Mouse (Mus musculus): ENCODE data around the gene Ltbp3. TPM values are rescaled to one million over a fixed set of nuclear protein-coding genes. Genes with fewer than 3 reads are reported as not detected.

Ltbp3 gene
- 100 to 1,000 TPM; 254 to 451 (median 353) TPM for total RNA-seq (2022)

DNA sequence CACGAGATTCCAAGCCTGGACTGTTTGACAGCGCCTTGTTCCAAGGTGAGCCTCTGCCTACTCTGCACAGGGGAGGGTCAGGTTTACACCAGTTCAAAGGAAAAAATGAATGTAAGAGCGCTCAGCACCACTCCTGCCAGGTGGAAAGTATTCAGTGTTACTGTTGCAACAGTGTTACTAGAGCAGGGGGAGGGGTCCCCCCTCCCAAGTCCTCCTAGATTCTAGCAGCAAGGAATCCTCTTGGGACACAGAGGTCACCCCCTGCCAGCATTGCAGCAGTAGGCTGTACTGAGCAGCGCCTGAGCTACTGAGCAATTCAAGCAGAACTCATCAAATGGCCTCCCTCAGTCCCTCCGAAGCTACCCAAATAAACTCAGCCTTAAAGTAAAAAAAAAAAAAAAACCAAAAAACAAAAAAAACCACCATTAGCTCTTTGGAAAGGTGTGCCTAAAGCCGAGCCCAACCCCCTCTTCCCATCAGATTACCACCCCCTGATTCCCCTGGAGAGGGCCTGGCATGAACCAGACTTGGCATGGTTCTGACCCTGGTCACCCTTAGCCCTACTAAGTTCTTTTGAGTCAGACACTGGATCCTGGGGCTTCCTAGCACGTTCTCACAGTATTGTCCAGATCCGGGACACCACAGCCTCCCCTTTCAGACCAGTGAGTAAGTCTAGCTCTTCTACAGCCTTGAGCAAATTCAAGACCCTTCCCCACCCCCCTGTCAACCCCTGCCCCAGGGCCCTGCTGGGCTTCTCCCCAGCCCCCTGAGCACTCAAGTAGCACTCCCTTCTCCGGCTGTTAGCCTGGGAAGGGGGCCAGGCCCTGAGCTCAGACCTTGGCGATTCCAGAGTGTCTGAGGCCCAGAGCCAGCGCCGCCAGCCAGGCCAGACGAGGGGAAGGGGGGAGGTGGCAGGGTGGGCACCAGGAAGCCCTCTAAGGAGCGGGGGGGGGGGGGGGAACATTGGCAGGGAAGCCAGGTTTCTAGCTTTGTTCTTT is at the start of gene Ltbp3:
Ltbp3 (plus strand) TSS at position 585 of the 998 bp plus-strand sequence.
- no peak for DNase-seq

DNA sequence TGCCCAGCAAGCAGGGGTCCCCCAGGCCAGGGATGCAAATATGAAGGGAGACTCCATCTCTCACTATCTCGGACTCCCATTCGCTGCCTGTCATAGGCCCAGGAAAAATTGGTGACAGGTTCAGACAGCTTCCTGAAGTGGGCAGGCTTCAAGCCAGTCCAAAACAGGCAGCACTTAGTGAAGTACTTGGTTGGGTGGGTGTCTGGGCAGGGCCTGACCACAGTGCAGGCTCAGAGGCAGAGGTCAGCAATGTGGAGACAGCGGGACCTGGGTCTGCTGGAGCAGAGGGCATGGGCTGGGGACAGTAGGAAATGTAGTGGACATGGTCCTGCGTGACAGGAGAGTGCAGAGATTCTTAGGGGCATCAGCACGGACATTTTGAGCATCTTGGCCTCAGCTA is 49.1 kb upstream of the Ltbp3 start:
- no peak for DNase-seq

DNA sequence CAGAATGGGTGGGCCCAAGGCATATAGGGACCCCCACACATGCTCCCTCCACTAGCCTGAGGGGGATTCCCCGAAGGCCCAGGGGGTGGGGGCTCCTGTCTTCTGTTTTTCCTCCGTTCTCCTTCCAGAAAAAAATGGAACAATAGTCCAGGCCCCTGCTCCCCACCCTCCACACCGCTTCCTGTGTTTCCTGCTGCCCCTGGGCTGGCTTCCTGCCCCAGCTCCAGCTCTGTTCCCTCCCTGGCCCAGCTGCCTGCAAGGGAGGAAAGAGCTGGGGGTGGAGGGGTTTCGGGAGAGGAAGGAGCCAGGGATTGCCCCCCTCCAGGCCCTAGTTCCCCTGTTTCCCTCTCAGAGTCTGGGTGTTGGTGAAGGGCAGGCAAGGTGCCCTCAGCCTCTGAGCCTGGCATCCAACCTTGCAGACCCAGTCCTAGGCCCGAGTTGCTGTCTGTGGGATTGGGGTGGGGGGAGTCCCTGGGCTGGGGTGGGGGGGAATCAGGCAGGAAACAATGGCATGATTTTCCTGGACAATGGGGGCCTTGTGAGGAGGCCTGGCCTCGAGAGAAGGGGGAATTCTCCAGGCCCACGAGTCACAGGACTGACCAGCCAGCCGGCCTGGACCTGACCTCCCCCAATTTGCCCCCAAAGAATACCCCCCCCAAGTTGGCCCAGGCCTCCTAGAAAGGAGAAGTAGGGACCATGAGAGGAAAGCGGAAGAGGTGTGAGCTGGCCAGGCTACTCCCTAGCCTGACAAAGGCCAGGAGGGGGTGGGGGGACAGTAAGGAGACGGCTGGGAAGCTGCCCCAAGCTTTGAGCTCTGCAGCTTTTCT is 48.4 kb upstream of the Ltbp3 start:
- no peak for DNase-seq

DNA sequence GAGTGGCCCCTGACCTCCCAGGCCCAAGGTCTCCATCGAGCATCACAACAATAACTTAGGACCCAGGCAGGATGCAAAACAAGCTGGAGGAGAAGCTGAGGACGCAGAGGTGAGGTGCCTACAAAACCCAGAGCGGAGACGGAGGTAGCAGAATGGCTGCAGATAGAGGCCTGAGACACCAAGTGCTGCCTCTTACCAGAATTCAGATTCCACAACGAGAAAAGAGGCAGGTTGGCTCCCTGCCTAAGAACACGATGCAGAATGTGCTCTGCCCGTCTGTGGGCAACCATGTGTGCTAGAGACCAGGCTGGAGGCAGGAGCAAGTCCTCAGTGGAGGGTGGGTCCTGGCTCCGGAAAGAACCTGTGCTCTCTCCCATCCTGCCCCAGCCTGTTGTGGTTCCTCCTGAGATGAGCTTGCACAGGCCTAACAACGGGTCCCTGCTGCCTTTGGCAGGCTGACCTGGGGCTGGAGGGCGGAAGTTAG is 47.7 kb upstream of the Ltbp3 start:
- no peak for DNase-seq

DNA sequence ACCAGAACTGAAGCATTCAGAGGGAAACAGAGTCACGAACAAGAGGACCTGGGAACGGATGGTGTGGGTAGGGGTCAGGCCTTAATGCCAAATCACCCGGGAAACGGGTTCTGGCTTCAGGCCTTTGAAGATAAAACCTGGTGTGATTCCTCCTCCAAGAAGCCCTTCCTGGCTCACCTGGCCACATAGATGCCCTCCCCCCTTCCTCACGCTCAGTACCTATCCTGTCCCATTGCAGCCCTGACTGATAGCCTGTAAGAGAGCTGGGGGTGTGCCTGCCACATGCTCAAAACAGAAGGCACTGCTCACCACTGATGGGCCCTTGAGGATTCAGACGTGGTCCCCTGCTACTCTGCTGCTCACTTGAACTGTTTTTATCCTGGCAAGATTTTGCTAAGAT is 46.9 kb upstream of the Ltbp3 start:
- DNase-seq = no peak

DNA sequence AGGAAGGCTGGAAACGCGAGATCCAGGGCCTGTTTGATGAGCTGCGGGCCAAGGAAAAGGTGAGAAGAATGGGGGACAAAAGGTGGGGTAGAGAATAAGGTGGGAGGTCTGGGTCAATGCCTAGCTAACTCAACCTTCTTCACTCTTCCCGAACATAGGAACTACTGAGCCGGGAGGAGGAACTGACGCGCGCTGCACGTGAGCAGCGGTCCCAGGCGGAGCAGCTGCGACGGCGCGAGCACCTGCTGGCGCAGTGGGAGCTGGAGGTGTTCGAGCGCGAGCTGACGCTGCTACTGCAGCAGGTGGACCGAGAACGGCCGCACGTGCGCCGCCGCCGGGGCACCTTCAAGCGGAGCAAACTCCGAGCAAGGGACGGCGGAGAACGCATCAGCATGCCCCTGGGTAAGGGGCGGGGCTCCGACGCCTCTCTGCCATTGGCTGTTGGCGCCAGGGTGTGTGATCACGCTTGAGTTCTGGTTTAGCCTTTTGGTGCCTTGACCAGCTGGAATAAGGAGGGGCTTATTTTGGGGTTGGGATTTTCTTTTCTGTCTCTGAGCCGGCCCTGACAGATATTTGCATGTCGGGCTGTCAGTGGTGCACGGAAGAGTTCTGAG is 44.7 kb upstream of the Ltbp3 start:
- DNase-seq = no peak

DNA sequence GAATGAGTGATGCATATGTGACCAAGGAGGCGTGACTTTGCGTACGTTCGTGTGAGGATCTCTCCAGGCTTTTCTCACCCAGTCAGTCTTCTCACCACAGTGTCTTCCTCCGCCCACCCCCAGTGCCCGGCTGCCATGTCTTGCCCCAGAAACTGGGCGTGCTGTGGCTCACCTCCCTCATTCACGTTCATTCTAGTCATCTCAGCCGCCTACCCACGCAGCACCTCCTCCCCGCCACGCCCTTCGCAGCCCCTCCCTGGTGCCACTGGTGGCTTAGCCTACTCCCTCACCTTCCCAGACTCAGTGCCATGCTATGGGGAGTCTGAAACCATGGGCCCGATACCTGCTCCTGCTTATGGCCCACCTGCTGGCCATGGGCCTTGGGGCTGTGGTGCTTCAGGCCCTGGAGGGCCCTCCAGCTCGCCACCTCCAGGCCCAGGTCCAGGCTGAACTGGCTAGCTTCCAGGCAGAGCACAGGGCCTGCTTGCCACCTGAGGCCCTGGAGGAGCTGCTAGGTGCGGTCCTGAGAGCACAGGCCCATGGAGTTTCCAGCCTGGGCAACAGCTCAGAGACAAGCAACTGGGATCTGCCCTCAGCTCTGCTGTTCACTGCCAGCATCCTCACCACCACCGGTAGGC is 36.4 kb upstream of the Ltbp3 start, which contains the start of gene Kcnk7:
Kcnk7 (plus strand) TSS at position 205 of the 638 bp plus-strand sequence.
- DNase-seq = no peak

DNA sequence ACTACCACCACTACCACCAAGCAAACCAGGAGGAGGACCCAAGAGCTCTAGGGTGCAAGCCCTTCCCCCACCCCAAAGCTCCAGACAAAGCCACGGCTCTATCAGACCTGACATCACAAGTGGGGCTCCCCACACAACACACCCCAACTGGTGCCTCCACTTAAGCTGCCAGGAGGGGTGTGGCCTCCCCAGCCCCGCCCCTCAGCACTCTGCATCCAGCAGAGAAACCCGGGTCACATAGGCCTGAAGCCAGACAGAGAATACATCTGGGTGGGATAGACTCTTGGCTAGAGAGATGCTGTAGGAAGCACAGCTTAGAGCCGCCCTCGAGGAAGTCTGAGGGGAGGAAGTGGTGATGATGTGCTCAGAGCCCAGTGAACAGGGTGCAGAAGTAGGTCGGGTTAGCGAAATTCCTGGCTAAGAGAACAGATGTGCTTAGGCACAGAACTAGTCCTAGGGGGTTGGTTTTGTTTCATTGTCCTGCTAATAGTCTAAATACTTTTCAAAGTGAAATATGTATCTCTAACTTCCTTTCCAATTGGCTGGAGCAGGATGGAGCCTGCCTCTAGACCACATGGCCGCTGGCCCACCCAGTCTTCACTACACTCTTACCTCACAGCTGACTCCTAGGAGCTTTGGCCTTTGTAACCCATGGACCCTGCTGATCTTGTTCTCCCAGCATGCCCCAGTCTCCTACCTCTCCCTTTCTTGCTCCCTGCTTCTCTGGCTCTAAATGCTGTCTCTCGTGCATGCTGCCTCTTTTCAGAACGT is 35.7 kb upstream of the Ltbp3 start:
- no peak for DNase-seq

DNA sequence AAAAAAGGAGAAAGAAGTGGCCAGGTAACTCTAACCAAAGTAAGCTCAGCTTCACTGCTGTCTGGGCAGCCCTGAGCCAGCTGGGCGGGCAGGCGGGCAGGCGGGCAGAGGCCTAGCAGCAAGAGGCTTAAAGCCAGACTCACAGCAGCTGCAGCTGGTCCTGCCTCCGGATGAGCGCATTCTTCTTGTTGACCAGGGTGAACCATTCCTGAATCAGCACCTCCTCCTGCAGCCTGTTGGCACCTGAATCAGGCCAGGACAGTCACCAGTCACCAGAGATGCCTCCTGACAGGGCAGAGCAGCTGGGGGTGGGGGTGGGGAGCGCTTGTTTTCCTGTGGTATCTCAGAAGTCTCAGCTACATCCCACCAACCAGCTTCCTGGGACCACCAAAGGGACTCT is 30.6 kb upstream of the Ltbp3 start:
- no peak for DNase-seq

DNA sequence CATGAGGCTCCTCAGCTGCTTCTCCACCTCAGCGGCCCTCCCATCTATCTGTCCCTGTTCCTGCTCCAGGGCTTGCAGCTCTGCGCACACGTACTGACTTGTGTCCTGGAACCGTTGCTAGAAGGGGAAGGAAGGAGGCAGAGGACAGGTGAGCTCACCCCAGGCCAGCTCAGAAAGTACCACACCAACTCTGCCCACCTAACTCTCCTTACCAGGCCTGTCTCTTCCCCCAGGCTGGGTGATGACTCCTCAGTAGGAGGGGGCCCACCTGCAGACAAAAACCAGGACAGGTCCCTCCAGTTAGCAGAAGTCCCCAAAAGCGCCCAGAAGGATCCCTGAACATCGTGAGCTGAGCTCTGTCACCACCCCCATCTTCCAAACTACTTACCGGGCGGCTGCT is 30.1 kb upstream of the Ltbp3 start:
- no peak for DNase-seq

DNA sequence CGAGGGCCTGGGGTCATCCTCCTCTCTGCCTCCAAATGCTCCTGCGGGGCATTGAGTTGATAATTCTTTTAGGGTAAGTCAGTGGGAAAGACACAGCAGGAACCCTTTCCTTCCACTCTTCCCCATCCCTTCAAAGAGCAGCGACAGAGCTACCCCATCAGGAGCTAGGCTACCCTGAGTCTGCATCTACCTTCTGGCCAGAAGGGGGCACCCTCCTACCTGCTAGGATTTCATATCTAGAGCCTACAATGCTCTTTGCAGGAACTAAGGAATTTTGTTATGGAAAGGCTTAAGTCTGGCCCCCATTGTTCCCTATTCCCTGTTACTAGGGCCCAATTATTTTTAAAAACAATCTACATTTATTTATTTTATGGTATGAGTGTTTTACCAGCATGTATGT is 29.5 kb upstream of the Ltbp3 start:
- no peak for DNase-seq

DNA sequence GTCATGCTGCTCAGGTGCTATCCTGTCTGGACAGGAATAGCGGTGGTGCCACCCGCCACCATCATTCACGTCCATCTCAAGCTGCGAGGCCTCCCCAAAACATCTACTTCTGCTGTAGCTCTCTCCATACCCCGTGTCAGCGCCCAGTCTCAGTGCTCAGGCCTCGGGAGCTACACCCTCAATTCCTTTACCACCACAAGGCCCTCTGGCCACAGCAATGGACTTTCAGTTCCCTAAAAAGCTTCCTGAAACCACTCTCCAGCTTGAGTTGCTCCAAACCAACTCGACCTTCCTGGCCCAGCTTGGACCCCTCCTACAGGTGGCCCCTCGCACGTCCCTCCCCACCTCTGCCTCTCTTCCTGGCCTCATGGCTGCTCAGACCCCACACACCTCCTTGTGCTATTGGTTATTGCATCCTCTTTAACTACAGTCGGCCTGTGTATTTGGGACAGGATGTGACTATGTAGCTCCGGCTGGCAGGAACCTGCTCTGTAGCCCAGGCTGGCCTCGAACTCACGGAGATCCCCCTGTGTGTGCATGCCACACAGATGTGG is 28.7 kb upstream of the Ltbp3 start:
- DNase-seq = no peak

DNA sequence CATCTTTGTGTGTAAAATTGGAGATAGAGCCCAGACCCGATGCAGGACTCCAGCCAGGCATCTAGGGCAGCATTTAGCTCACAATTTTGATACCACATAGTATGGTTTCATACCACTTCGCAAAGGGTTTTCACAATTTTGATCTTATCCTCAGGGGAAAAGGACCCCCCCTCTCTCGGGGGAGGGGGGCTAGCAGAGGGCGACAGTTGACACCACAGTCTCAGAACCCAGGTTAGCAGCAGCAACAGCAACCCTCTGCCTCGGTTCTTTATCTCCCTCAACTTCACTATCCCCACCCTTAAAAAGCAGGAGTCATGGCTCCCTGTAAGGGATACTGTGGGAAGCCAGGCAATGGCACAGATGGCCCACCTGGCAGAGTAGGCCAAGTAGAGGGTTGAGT is 27.4 kb upstream of the Ltbp3 start:
- no peak for DNase-seq

DNA sequence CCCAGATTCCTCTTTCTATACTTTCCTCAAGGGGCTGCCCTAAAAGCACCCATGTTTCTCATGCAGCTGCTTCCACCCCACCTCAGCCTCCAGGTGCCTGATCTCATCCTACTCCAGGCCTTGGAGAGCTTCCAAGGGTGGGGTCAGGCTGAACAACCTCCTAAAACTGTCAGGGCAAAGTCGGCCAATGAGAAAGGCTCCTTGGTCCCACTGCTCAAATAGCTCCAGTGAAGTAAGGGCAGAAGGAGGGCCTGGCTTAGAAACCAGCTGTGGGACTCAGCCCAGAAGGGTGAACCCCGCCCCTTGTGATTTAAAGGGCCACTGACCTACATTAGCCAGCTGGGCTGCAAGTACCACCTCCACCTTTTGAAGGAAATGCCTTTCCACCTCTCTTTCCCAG is 27.0 kb upstream of the Ltbp3 start:
- no peak for DNase-seq

DNA sequence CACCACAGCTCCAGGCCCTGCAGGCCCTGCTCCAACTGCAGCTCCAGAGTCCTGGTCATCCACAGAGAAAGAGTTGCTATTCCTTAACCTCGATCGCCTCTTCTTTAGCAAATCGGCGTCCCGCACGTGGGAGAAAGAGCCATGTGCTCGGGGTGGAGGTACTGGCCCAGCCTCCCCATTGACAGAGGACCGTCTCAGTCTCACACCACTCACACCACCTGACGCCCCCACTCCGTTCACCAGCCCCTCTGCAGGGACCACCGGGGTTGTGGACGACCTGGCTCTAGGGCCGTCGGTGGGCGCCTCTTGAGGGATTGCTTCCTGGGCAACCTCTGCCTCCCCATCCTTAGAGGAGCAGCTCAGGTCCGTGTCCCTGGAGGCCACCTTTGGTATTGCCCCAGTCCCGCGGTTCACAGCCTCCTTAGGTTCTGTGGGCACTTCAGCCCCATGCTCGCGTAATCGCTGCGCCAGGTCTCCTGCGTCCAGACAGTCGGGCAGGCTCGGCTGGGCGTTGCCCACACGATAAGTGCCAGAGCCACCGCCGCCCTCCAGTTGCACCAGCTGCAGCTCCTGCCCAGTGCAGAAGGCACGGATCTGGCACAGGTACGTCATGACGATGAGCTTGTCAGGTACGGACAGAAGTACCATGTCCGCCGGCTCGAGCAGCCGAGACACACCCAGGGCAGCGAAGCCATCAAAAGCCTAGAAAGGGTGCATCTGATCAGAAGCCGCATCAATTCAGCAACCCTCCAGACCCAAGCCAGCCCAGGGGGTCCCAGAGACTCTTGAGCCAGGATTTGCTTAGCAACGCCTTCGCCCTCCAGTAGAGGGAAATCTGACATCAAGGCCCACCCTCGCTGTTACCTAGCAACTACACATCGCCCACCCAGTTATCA is 24.7 kb upstream of the Ltbp3 start:
- DNase-seq = no peak

DNA sequence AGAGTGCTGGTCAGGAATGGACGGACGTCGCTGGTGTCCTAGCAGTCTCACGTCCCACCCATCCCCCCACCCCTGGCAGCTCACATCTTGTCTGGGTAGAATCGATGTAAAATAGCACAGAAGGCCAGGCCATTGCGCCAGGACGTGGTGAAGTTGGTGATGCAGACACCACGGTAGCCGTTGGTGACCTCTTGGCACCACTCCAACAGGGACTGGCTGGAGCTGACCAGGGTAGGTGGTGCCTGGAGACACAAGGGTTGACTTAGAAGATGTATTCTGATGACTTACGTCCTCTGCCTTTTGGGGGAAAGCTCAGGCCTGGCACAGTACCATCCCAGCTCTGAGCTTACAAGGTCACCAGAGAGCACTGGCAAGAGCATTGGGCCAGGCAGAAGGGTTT is 23.7 kb upstream of the Ltbp3 start:
- no peak for DNase-seq

DNA sequence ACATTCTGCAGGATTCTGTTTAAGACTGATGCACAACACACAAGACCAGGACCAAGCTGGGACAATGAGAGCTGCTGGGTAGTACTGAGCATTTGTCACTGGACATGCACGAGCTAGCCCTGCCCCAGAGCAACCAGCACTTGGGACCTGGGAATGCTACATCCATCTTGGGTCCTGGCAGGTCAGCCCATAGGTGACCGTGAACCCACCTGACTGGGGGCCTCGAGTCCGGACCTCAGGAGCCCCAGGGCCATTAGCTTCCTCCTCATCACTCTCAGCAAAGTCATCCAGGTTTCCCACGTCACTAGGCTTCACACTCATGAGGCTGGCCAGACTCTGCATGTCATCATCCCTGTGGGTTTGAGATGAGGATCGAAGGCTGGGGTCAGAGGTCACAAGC is 19.5 kb upstream of the Ltbp3 start:
- DNase-seq = no peak

DNA sequence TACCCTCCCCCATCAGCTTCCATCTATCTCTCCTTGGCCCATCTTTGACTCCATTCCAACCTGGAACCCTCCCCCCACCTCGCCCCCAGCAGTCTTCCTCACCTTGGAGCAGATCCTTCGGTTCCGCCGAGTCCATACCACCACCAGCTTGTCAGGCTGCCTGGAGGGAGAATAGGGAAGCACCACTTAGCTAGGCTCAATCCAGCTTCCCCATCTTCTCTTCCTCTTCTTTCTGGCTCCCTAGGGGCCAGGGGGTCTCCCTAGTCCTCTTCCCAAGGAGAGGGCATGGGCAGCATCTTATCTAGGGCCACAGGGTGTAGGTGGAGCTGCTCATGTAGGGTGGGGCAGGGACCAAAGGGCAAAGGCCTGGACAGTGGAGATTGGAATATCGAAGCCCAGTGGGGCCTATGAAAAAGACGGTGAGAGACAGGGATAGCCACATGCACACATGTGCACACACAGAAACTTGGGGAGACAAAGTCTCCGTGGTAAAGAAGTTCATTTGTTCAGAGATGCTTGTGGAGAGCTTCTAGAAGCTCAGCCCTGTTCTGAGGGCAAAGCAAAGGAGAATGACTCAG is 17.8 kb upstream of the Ltbp3 start:
- no peak for DNase-seq

DNA sequence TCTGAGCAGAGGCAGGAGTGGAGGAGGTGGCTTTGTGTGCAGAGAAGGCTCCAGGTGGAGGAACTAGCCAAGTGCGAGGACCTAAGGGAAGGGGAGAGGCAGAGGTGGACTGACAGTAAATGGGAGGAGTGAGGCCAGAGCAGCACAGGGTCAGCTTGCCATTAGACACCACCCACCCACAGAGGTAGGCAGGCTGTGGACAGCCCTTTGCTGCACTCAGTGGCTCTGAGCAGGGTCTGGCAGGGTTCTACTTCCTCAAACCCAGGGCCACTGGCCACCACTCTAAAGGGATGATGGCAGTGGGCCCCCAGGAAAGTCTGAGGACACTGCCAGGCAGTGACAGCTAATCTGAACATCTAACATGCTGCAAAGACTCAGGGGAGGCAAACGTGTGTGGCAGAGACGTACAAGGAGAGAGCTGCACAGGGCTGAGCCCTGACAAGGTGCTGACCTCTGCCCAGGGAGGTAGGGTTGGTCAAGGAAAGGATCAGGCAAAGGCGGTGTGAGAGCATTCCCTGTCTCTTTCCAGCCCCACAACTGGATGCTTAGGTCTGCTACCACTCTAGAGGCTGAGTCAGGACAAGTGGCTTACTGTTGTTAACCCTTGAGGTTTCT is 16.7 kb upstream of the Ltbp3 start:
- no peak for DNase-seq

All from adrenal gland, adult 8-10 months (tissue).